Mouse (Mus musculus): Measurements from ENCODE around the gene Eci1. TPM values are rescaled to one million over a fixed set of nuclear protein-coding genes. Genes with fewer than 3 reads are reported as not detected.
"Not testable (repeated sequence)": the region's sequence is repeated elsewhere in the genome, so short reads cannot be mapped to it uniquely, and the experiment has no call there.

Eci1 gene
- total RNA-seq, 2 experiments from 2014 or later, result 16.8 TPM; not detected in 1

DNA sequence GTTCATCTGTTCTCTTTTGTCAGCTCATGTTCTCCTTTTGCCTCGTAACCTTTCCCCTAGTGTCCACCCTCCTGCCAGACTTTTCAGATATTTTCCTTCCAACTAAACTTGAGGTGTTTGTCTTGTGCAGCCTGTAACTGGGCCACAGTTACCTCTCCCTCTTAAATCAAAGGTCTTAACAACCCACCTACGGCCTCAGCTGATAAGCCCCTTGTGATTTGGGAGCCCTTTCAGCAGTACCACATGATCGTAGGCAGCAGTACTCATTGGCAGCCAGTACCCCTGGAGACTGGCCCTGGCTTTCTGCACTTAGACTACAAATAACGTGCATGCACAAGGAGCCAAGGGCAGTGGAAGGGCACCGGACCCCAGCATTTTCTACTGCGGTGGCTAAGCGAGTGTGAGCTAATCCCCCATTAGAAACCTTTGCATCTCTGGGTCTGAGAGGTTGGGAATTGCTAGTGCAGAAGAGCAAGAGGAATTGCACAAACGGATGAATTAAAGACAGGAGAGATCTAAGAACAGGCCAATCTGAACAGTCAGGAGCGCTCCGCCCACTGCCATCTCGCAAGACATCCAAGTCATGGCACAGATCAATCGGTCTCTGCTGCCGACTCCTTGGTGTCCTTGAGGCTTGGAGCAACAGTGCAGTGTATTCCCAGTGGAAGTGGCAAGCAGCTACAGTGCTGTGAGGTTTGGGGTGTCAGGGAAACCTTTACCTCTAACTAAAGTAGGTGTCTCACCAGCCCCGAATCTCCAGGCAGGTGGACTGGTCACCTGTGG is 3.0 kb downstream of the Eci1 start:
- no peak for ATAC-seq (replicated peaks; ENCODE audit: low FRiP score, poor library complexity, severe bottlenecking)

GRCm38 (mm10) chr17:24437016-24437415 is 10.6 kb downstream of the Eci1 start:
- peak; percentile 87 for ATAC-seq (replicated peaks; ENCODE audit: low FRiP score, poor library complexity, severe bottlenecking)

- no peak for ATAC-seq (replicated peaks; ENCODE audit: low FRiP score, poor library complexity, severe bottlenecking)
Measured at GRCm38 (mm10) chr17:24440377-24440776, 13.9 kb downstream of the Eci1 start.

DNA sequence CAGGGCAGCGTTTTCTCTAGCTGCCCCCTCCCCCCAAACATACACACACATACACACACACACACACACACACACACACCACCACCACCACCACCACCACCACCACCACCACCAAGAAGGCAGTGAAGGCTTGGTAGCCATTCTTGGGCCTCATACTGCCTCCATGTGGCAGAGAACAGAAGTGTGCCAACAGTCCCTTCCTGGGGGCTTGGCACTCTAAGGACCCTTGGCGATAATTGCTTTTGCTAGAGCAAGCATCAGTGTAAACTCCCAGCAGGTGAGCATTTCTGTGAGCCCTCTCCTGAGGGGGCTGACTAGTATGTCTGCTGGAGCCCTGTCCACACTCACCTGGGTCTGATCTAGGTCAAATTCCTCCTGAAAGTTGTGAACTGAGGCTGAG is 14.7 kb downstream of the Eci1 start:
- ATAC-seq (replicated peaks; ENCODE audit: low FRiP score, poor library complexity, severe bottlenecking), result no peak

DNA sequence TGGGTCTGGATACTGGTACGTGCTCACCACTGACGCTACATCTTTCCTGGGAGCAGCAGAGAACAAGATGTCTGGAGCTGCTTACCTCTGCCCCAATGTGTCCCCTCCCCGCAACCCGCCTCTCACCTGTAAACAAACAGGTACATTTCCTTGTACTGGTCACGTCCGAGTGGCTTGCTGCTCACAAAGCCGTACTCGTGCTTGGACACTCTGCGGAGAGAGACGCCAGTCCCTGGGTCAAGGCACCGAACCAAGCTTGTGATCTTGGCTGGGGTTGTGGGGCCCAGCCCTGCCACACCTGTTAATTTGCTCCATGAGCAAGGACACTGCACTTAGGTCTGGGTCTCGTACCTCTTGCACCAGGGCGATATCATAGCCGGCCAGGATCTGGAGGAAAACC is 15.7 kb downstream of the Eci1 start:
- no peak for ATAC-seq (replicated peaks; ENCODE audit: low FRiP score, poor library complexity, severe bottlenecking)

- ATAC-seq (replicated peaks; ENCODE audit: low FRiP score, poor library complexity, severe bottlenecking), result no peak
Measured at GRCm38 (mm10) chr17:24442632-24443155, 16.3 kb downstream of the Eci1 start, which contains the start of gene Dnase1l2. Gene Dnase1l2 (minus strand): TSS chr17:24443105.

GRCm38 (mm10) chr17:24443409-24443808 is 17.0 kb downstream of the Eci1 start:
- ATAC-seq (replicated peaks; ENCODE audit: low FRiP score, poor library complexity, severe bottlenecking), result no peak

DNA sequence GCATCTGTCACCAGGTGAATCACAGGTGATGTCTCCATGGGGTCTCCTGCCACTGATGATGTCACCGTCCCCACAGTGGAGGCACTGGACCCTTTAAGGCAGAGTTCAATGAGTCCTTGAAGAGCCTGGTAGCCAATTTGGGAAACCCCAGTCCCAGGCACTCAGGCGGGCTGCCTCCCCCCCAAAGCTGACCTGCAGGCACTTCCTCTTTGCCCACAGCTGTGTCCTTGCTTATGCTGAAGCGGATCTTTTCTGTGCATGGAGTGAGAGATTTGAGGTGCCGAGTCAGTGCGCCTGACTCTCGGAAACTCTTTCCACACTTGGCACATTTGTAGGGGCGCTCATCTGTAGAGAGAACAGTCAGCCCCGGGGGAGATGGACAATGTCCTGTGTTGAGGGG is 20.1 kb downstream of the Eci1 start:
- ATAC-seq (replicated peaks; ENCODE audit: low FRiP score, poor library complexity, severe bottlenecking), result no peak

- no peak for ATAC-seq (replicated peaks; ENCODE audit: low FRiP score, poor library complexity, severe bottlenecking)
Measured at GRCm38 (mm10) chr17:24449507-24449906, 23.1 kb downstream of the Eci1 start.

- no peak for ATAC-seq (replicated peaks; ENCODE audit: low FRiP score, poor library complexity, severe bottlenecking)
Measured at GRCm38 (mm10) chr17:24451220-24451619, 24.8 kb downstream of the Eci1 start.

DNA sequence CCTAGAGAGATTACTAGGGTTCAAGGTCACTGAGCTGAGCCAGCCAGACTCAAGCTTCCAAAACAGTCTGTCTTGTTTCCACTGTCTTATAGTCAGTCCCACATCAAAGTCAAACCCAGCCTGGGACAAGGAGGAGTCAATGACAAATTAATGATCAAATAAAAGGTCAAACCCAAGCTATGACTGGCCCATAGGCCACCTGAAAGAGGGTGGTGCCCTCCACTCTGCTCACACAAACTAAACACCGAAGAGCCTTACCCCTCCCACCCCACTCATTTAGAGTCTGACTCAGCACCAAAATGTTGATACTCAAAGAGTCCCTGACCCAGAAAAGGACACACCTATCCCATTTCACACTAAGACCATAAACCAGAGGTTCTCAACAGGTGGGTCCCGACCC is 26.9 kb downstream of the Eci1 start:
- ATAC-seq (replicated peaks; ENCODE audit: low FRiP score, poor library complexity, severe bottlenecking), result no peak

DNA sequence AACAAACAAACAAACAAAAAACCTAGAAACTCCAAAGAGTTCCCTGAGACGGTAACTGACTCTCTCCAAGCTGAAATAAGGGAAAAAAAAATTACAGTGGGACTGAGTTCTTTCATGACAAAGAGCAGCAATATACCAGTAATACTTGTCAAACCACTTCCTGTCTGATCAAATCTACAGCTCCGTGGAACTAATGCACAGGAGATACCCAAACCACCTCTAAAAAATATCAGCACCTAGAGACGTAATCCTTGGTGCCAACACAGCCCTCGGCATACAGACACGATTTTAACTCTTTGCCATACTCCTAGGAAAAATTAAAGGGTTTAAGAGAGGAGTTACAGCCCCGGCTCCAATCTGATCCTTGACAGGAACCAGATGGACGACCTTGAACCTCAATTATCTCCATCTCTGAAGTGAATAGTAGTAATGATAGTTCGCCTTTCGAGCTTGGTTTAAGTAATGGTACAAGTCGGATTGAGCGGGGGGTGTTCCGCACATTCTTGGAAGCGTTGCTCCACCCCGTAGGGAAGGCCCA is 27.8 kb downstream of the Eci1 start:
- ATAC-seq (replicated peaks; ENCODE audit: low FRiP score, poor library complexity, severe bottlenecking), result peak; percentile 10; the same call in 1 of the 2 replicates

DNA sequence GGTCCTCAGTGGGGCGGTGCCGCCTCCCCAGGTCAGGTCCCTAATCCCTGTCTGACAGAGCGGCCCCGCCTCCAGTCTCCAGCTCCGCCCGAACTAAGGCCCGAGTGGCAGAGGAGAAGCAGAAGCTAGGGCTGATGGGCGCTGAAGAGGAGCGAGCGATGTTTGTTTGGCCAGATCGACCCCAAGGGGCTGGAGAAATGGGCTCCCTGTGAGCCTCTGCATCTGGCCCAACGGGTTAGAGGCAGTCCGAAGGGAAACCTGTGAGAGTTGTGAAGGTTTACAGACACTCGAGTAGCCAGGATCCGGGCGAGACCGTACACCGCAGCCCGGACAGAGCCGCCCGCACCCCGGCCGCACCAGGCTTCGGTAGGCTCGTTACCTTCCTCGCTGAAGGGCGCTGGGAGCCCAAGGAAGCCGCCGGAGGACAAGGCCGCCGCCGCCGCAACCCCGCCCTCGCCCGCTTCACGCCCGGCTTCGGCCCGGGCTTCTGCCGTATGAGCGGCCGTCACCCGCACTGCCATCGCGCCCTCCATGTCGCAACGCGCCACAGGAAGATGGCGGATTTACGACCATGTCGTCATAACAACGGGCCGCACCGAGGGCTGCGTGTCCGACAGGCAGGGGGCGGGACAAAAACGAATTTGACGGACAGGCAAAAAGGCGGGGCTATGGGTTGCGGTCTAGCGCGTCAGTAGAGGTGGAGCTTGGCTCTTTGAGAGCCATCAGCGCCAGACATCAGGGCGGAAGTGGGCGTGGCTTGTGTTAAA is 28.5 kb downstream of the Eci1 start:
- ATAC-seq (replicated peaks; ENCODE audit: low FRiP score, poor library complexity, severe bottlenecking), result peak; percentile 91

- ATAC-seq (replicated peaks; ENCODE audit: low FRiP score, poor library complexity, severe bottlenecking), result not testable (repeated sequence)
Measured at GRCm38 (mm10) chr17:24455523-24456206, 29.2 kb downstream of the Eci1 start.

- peak; percentile 75; the same call in 1 of the 2 replicates for ATAC-seq (replicated peaks; ENCODE audit: low FRiP score, poor library complexity, severe bottlenecking)
Measured at GRCm38 (mm10) chr17:24461580-24461979, 35.1 kb downstream of the Eci1 start.

GRCm38 (mm10) chr17:24462932-24463331 is 36.5 kb downstream of the Eci1 start:
- ATAC-seq (replicated peaks; ENCODE audit: low FRiP score, poor library complexity, severe bottlenecking), result no peak

DNA sequence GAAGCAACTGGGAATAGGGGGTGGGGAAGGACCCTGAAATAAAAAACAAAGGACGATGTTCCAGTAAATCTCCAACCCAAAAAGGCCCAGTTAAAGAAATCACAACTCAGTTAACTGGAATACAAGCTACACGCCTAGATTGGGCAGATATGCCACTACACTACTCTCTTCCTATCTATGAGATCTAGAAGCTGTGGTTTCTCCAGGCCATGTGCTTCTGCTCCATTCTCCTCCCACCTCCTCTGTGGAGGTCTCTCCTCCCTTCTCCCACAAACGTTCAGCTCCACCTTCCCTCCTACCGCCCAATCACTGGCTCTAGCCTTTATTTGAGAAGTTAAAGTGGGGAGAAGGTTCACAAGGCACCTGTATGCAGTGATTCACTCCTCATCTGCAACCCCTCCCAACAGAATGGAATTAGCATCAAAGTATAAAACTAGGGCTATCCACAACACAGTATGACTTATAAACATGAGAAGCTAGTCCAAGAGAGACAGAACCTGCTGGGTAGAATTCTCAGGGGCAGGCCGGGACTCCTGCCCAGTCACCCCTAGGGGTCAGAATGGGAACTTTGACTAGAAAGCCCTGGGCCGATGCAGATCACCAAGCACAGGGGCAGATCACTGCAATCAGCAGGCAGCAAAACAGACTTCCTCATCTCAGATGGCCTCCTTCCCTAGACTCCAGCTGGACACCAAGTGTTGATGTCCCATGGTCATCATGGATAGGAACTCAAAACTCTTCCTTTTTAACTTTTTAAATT is 37.1 kb downstream of the Eci1 start:
- ATAC-seq (replicated peaks; ENCODE audit: low FRiP score, poor library complexity, severe bottlenecking), result 0 out of 2 replicates have a peak, but pooled peaks have one; percentile 47

GRCm38 (mm10) chr17:24468636-24469246 is 42.3 kb downstream of the Eci1 start:
- ATAC-seq (replicated peaks; ENCODE audit: low FRiP score, poor library complexity, severe bottlenecking), result no peak
